Mouse (Mus musculus): Measurements from ENCODE around the gene Gtf2f2.

- TF ChIP-seq CTCF (IDR thresholded peaks at IDR 0.05; ENCODE audit: control insufficient read depth, insufficient read depth, insufficient read length) (no peak), CEBPB (IDR thresholded peaks at IDR 0.05; ENCODE audit: low read depth) (no peak)
Measured at GRCm38 (mm10) chr14:75848482-75848881, 162.2 kb downstream of the Gtf2f2 start.
